Mouse (Mus musculus) lung, postnatal 0 days (tissue): ENCODE results near the gene Fgr.

Experiments used
- CTCF ChIP-seq: IDR thresholded peaks from 2 replicates; pipeline ENCODE4 v1.5.1; 2016; ENCODE audit warnings: antibody characterized with exemption, mild to moderate bottlenecking
- EP300 ChIP-seq: IDR thresholded peaks from 2 replicates; pipeline ENCODE4 v1.6.1; 2016; ENCODE audit warnings: antibody characterized with exemption, mild to moderate bottlenecking, control low read depth

GRCm38 (mm10) chr4:133027721-133028120, 53.8 kb downstream of the Fgr start:
- TF ChIP-seq CTCF = no peak
- no peak for TF ChIP-seq EP300
